Mouse (Mus musculus) liver, postnatal 0 days (tissue): ENCODE measurements around the gene S100a2. TPM values are rescaled to one million over a fixed set of nuclear protein-coding genes. Genes with fewer than 3 reads are reported as not detected.

ENCODE experiments used
- ATAC-seq: fragments of 200-750 bp; cut with Nextera tagmentation; 2 replicates; pipeline ENCODE4 v1.8.0; 2017; ENCODE audit warnings: mild to moderate bottlenecking, moderate library complexity
- DNase-seq: peaks from one replicate; pipeline ENCODE4 v3.0.0-alpha.2; 2016
- H3K27ac ChIP-seq: fragments of 300-500 bp; sonication (generic); 2 replicates; pipeline ENCODE4 v1.5.1; 2014; ENCODE audit warnings: antibody characterized with exemption, moderate library complexity, mild to moderate bottlenecking, low read depth
- H3K27me3 ChIP-seq: fragments of 300-500 bp; sonication (generic); 2 replicates; pipeline ENCODE4 v1.6.1; 2014; ENCODE audit warnings: low read length, control low read depth, mixed read lengths; ENCODE audit not compliant: insufficient read depth
- H3K36me3 ChIP-seq: fragments of 300-500 bp; sonication (generic); replicated peaks from 2 replicates; pipeline ENCODE4 v1.6.1; 2014; ENCODE audit warnings: mild to moderate bottlenecking, control low read depth, low read length, moderate library complexity, mixed read lengths; ENCODE audit not compliant: insufficient read depth
- H3K4me1 ChIP-seq: fragments of 300-500 bp; sonication (generic); 2 replicates; pipeline ENCODE4 v1.6.1; 2014; ENCODE audit warnings: antibody characterized with exemption, mild to moderate bottlenecking, control low read depth; ENCODE audit not compliant: insufficient read depth
- H3K4me2 ChIP-seq: fragments of 300-500 bp; sonication (generic); 2 replicates; pipeline ENCODE4 v1.6.1; 2014; ENCODE audit warnings: low read depth, mild to moderate bottlenecking, low read length, moderate library complexity, mixed read lengths
- H3K4me3 ChIP-seq: fragments of 300-500 bp; sonication (generic); 2 replicates; pipeline ENCODE4 v1.5.1; 2014; ENCODE audit warnings: low read depth, low read length
- H3K9ac ChIP-seq: fragments of 300-500 bp; sonication (generic); replicated peaks from 2 replicates; pipeline ENCODE4 v1.6.1; 2014; ENCODE audit warnings: mild to moderate bottlenecking, moderate library complexity
- H3K9me3 ChIP-seq: fragments of 300-500 bp; sonication (generic); 2 replicates; pipeline ENCODE4 v1.6.1; 2016; ENCODE audit warnings: mild to moderate bottlenecking, control low read depth, low read length, mixed read lengths
- CTCF ChIP-seq: sonication (generic); IDR thresholded peaks from 2 replicates; pipeline ENCODE4 v1.5.1; 2016; ENCODE audit warnings: antibody characterized with exemption, low read depth
- EP300 ChIP-seq: IDR thresholded peaks from 2 replicates; pipeline ENCODE4 v1.6.1; 2016; ENCODE audit warnings: antibody characterized with exemption, low read depth, mild to moderate bottlenecking
- WGBS: fragments of 180-500 bp; shearing (Covaris S2); extraction: QIAGEN DNeasy Blood & Tissue Kit; methylation state at CpG from one replicate; pipeline ENCODE4 v1.1.7; 2014; ENCODE audit not compliant: insufficient replicate concordance; 5-methylcytosine and 5-hydroxymethylcytosine counted together
- polyA plus RNA-seq: library from polyadenylated mRNA; unstranded; fragments of >200 nt; fragmentation: Nextera tagmentation; extraction: Ambion mirVana; gene quantifications from 2 replicates; pipeline ENCODE4 v1.2.1, GENCODE M21; 2015

The S100a2 gene
- polyA plus RNA-seq, 1 experiment from 2014 or later: not detected

DNA sequence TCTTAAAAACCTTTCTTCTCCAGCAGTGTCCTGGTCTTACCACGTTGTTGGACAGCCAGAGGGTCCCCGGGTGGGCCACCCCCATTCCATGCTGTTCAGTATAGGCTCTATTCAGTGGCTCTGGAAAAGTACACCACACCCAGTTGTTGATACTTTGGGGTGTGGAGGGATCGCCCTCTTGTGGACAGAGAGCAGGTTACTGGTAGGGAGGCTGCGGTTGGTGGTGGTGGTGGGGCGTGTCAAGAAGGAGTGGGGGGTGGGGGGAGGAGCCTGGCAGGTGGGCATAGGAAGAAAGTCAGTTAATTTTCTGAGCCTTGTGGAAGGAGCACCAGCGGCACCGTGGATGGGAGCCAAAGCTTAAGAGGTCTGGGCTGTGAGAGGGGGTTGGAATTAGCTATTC lies 25.4 kb downstream of the S100a2 start:
- H3K9me3 ChIP-seq: no peaks in the 10 kb centered on the region
- H3K9ac ChIP-seq: no peak overlapping the region
- TF ChIP-seq EP300 (no peak), CTCF (peak; percentile 85)
- H3K27ac ChIP-seq: no peak overlapping the region
- 13% methylated on average over 7 of the region's 7 CpGs for WGBS
- H3K4me1 ChIP-seq: peaks cover 4% of the 10 kb centered on the region; the same call in 1 of the 2 replicates
- H3K4me2 ChIP-seq: no peak overlapping the region
- ATAC-seq (peak; percentile 68), DNase-seq (peak; percentile 75)
- H3K27me3 ChIP-seq: no peaks in the 10 kb centered on the region
- H3K4me3 ChIP-seq: no peak overlapping the region
- H3K36me3 ChIP-seq: no peaks in the 10 kb centered on the region

DNA sequence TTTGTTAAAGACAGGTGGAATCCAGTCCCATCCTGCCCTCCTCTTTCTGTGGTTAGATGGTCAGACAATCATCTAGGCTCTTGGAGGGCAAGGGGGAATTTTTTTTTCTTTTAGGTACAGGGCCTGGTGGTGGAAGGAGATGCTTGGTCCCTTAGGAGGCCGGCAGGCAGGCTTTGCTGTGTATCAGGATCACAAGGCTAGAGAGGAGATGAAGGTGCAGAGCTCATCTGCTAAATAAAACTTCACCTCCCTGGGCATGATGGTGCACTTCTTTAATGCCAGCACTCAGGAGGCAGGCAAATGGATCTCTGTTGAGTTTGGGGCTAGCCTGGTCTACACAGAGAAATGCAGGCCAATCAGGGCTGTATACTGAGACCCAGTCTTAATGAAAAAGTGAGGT lies 25.9 kb downstream of the S100a2 start:
- no peaks in the 10 kb centered on the region for H3K36me3 ChIP-seq
- H3K9me3 ChIP-seq: no peaks in the 10 kb centered on the region
- H3K4me1 ChIP-seq: peaks cover 4% of the 10 kb centered on the region; the same call in 1 of the 2 replicates
- H3K27ac ChIP-seq: no peak overlapping the region
- no peak overlapping the region for H3K4me3 ChIP-seq
- H3K27me3 ChIP-seq: no peaks in the 10 kb centered on the region
- ATAC-seq: no peak
- 57% methylated on average over 1 of the region's 1 CpGs for whole genome bisulfite sequencing
- no peak overlapping the region for H3K4me2 ChIP-seq
- no peak overlapping the region for H3K9ac ChIP-seq
- TF ChIP-seq EP300 (no peak), CTCF (no peak)
- no peak for DNase-seq

DNA sequence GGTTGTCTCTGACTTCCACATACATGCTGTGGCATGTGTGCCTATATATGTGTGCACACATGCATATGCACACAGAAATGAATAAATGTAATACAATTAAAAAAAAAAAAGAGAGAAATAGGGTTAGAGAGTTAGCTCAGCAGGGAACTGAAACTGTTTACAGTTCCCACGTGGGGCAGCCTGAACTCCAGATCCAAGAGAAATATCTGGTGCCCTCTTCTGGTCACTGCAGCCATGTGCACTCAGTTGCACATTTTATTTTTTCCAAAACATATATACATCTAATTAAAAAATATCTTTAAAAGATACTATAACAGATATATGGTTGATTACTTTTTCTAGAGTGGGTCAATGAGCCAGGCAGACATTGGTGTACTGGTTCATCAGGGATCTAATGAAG lies 27.5 kb downstream of the S100a2 start:
- no peak for ATAC-seq
- 20% methylated on average over 1 of the region's 1 CpGs for WGBS
- DNase-seq: no peak
- Histone ChIP-seq H3K9ac (no peak overlapping the region), H3K9me3 (no peaks in the 10 kb centered on the region), H3K27me3 (no peaks in the 10 kb centered on the region), H3K36me3 (no peaks in the 10 kb centered on the region), H3K4me3 (no peak overlapping the region), H3K27ac (no peak overlapping the region), H3K4me1 (peaks cover 4% of the 10 kb centered on the region; the same call in 1 of the 2 replicates), H3K4me2 (no peak overlapping the region)
- TF ChIP-seq CTCF: peak; percentile 52
- TF ChIP-seq EP300: no peak

DNA sequence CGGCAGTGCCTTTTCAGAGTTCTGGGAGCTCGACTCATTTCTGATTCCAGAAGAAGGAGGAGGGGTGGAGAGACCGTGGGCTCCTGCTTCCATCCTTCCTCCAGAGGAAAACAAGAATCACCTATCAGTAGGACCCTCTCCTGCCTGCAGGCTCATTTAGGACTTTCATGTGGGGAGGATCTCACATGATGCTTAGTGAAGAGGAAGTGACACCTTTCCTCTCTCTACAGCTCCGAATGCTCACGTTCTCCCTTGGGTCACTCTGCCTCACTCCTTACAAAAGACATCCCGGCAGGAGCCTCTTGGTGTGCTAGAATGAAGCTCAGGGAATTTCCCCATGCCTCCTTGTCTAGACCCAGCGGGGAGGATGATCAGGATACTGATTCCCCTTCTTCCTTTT lies 31.5 kb downstream of the S100a2 start:
- ATAC-seq (no peak), DNase-seq (no peak)
- no peak overlapping the region for H3K4me2 ChIP-seq
- H3K9ac ChIP-seq: no peak overlapping the region
- H3K27me3 ChIP-seq: no peaks in the 10 kb centered on the region
- no peak overlapping the region for H3K27ac ChIP-seq
- WGBS: 39% methylated on average over 7 of the region's 7 CpGs
- H3K4me3 ChIP-seq: no peak overlapping the region
- no peaks in the 10 kb centered on the region for H3K9me3 ChIP-seq
- H3K36me3 ChIP-seq: no peaks in the 10 kb centered on the region
- no peaks in the 10 kb centered on the region for H3K4me1 ChIP-seq
- TF ChIP-seq EP300: no peak
- no peak for TF ChIP-seq CTCF

DNA sequence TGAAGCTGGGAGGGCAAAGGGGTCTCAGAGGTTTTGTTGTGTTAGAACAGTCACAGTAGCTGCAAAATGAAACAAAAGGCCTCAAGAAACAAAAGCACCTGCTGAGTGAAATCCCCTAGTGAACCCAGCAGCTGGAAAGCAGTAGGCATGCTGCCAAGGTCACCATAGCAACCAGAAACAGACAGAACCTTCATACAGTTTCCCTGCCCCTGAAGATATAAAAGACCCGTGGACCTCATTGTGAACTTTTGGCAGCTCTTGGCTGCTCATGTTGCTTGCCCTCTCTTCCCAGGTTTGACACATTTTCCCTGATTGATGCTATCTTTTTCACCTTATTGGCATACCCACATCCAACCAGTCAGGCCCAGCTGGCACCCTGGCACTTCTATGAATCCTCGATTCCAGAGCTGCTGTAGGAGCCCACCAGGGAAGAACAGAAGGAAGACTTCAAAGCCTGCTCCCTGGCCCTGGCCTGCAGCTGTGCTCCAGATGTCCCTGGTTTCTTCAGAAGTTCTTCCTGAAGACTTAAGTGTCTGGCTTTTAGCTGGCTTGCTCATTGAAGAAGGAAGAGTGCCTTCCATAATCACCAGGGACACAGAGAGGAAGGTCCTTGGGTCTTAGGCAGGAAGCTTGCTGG lies 33.5 kb downstream of the S100a2 start:
- no peak overlapping the region for H3K9ac ChIP-seq
- H3K36me3 ChIP-seq: no peaks in the 10 kb centered on the region
- H3K4me2 ChIP-seq: no peak overlapping the region
- no peak overlapping the region for H3K4me3 ChIP-seq
- H3K4me1 ChIP-seq: no peaks in the 10 kb centered on the region
- H3K27ac ChIP-seq: no peak overlapping the region
- WGBS: 57% methylated on average over 2 of the region's 2 CpGs
- no peak for TF ChIP-seq CTCF
- TF ChIP-seq EP300: no peak
- DNase-seq (no peak), ATAC-seq (no peak)
- no peaks in the 10 kb centered on the region for H3K9me3 ChIP-seq
- H3K27me3 ChIP-seq: no peaks in the 10 kb centered on the region

DNA sequence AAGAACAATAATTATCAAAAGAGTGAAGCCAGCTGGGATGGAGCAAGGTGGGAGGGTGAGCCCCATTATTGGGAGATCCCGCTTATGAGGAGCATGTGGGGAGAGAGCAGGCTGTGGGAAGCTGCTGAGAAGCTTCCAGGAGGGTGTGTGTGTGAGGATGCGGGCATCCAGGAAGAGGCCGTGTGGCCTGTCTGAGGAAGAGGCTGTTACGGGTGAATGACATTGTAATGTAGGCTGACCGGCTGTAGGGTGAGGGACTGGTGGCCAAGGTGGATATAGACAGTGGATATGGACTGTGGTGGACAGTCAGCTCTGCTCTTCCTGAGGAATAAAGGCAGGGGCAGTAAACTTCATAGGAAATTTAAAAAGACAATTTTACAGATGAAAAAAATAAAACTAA lies 35.4 kb downstream of the S100a2 start:
- Histone ChIP-seq H3K4me2 (no peak overlapping the region), H3K27ac (no peak overlapping the region), H3K4me1 (no peaks in the 10 kb centered on the region), H3K9ac (no peak overlapping the region), H3K4me3 (no peak overlapping the region), H3K27me3 (no peaks in the 10 kb centered on the region), H3K36me3 (no peaks in the 10 kb centered on the region), H3K9me3 (no peaks in the 10 kb centered on the region)
- DNase-seq: no peak
- WGBS: 76% methylated on average over 5 of the region's 5 CpGs
- no peak for ATAC-seq
- TF ChIP-seq CTCF: no peak
- no peak for TF ChIP-seq EP300
